Mouse (Mus musculus): ENCODE data around the gene Fabp6.

Gene Fabp6

GRCm38 (mm10) chr11:43601440-43601839 is at the start of gene Fabp6:
Fabp6 (minus strand) TSS chr11:43601540.
- no peak for DNase-seq (ENCODE audit: low spot score in 2 of 2)

GRCm38 (mm10) chr11:43645286-43645685 is 43.9 kb upstream of the Fabp6 start:
- no peak for DNase-seq (ENCODE audit: low spot score in 2 of 2)

GRCm38 (mm10) chr11:43643180-43643591 is 41.8 kb upstream of the Fabp6 start:
- DNase-seq (ENCODE audit: low spot score in 2 of 2), result peak in 1 of 2 experiments; percentile 33

- DNase-seq (ENCODE audit: low spot score in 2 of 2), result no peak
Observed at GRCm38 (mm10) chr11:43638486-43638885, 37.1 kb upstream of the Fabp6 start.

- no peak for DNase-seq (ENCODE audit: low spot score in 2 of 2)
Observed at GRCm38 (mm10) chr11:43636761-43637160, 35.4 kb upstream of the Fabp6 start.

GRCm38 (mm10) chr11:43633658-43634401 is 32.5 kb upstream of the Fabp6 start:
- no peak for DNase-seq (ENCODE audit: low spot score in 2 of 2)

GRCm38 (mm10) chr11:43633165-43633564 is 31.8 kb upstream of the Fabp6 start:
- no peak for DNase-seq (ENCODE audit: low spot score in 2 of 2)

GRCm38 (mm10) chr11:43632566-43632965 is 31.2 kb upstream of the Fabp6 start:
- DNase-seq (ENCODE audit: low spot score in 2 of 2), result no peak

- DNase-seq (ENCODE audit: low spot score in 2 of 2), result no peak
Observed at GRCm38 (mm10) chr11:43631645-43632044, 30.3 kb upstream of the Fabp6 start.

GRCm38 (mm10) chr11:43626927-43627645 is 25.7 kb upstream of the Fabp6 start:
- DNase-seq (ENCODE audit: low spot score in 2 of 2), result no peak

- no peak for DNase-seq (ENCODE audit: low spot score in 2 of 2)
Observed at GRCm38 (mm10) chr11:43626300-43626926, 25.1 kb upstream of the Fabp6 start.

- no peak for DNase-seq (ENCODE audit: low spot score in 2 of 2)
Observed at GRCm38 (mm10) chr11:43624341-43624740, 23.0 kb upstream of the Fabp6 start.

GRCm38 (mm10) chr11:43621769-43622168 is 20.4 kb upstream of the Fabp6 start:
- no peak for DNase-seq (ENCODE audit: low spot score in 2 of 2)

- DNase-seq (ENCODE audit: low spot score in 2 of 2), result no peak
Observed at GRCm38 (mm10) chr11:43618403-43618802, 17.1 kb upstream of the Fabp6 start.

GRCm38 (mm10) chr11:43617924-43618323 is 16.6 kb upstream of the Fabp6 start:
- no peak for DNase-seq (ENCODE audit: low spot score in 2 of 2)

- DNase-seq (ENCODE audit: low spot score in 2 of 2), result peak; percentile 67 to 88
Observed at GRCm38 (mm10) chr11:43612834-43613488, 11.6 kb upstream of the Fabp6 start.

- DNase-seq (ENCODE audit: low spot score in 2 of 2), result no peak
Observed at GRCm38 (mm10) chr11:43610662-43611033, 9.3 kb upstream of the Fabp6 start.

- no peak for DNase-seq (ENCODE audit: low spot score in 2 of 2)
Observed at GRCm38 (mm10) chr11:43610006-43610661, 8.8 kb upstream of the Fabp6 start.

GRCm38 (mm10) chr11:43608440-43608839 is 7.1 kb upstream of the Fabp6 start:
- no peak for DNase-seq (ENCODE audit: low spot score in 2 of 2)

GRCm38 (mm10) chr11:43605859-43606258 is 4.5 kb upstream of the Fabp6 start:
- no peak for DNase-seq (ENCODE audit: low spot score in 2 of 2)

GRCm38 (mm10) chr11:43604891-43605290 is 3.6 kb upstream of the Fabp6 start:
- DNase-seq (ENCODE audit: low spot score in 2 of 2), result no peak

GRCm38 (mm10) chr11:43604207-43604606 is 2.9 kb upstream of the Fabp6 start:
- DNase-seq (ENCODE audit: low spot score in 2 of 2), result no peak

Measured in spleen, postnatal 4 days (tissue).